Mouse (Mus musculus) inflammation-experienced regulatory T-cells, adult 6 months (primary cell): ENCODE data around the gene Fam104a. TPM values are rescaled to one million over a fixed set of nuclear protein-coding genes. Genes with fewer than 3 reads are reported as not detected.
"Not testable (repeated sequence)": the region's sequence is repeated elsewhere in the genome, so short reads cannot be mapped to it uniquely, and the experiment has no call there.

ENCODE experiments used
- ATAC-seq: one replicate; pipeline ENCODE4 v1.8.0; 2017
- polyA plus RNA-seq, 3 experiments: library from polyadenylated mRNA; unstranded; fragments of 100-300 nt; shearing (Covaris generic); gene quantifications; one replicate each; pipeline ENCODE4 v1.2.1; 2017

Gene Fam104a
- polyA plus RNA-seq, 3 experiments from 2014 or later: 11.5 to 20.2 (median 17.3) TPM

DNA sequence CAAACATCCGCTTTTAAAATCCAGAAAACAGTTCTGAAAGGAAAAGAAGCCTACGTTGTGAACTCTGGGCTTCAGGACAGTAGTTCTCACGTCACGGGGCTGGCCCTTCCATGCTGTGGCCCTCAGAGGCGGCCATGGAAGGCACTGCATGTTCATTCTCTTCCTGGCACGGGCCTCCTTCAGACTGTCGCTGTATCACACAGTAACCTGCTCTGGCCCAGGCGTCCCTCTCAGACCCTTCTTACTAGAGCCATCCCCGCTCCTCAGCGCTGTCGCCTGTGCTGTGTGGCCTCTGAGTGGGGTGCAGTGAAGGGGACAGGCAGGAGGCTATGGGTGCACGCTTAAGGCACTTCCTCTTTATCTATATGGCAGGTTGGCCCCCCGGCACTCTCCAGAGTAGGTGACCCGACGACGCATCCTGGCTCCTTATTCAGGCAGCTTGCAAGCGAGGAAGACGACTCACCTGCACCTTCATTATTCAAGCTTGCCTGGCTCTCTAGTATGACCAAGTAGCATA lies 22.1 kb downstream of the Fam104a start:
- no peak for ATAC-seq

DNA sequence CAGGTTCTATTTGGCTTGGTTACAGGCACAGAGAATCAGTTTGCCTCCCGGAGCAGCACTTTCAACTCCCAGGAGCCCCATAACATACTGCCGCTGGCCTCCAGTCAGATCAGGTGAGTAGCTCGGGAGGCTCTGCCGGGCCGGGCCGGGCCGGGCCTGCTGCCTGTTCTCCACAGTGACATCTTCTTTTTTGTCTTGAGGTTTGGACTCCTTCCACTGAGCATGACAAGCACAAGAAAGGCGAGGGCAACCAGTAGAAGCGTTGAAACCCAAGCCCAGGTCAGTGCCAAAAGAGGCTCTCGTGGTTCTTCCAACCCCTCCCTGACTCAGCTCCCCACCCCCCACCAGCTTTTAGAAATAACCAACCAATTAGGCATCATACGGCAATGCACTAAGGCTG lies 23.0 kb downstream of the Fam104a start:
- no peak for ATAC-seq

DNA sequence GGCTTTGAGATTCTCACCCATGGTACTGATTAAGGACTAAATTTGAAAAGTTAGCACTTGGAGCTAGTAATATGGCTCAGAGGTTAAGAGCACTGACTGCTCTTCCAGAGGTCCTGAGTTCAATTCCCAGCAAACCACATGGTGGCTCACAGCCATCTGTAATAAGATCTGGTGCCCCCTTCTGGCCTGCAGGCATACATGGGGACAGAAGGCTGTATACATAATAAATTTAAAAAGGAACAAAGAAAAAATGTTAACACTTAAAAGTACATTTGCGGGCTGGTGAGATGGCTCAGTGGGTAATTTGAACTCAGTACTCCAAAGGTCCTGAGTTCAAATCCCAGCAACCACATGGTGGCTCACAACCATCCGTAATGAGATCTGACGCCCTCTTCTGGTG lies 23.7 kb downstream of the Fam104a start:
- ATAC-seq: not testable (repeated sequence)

GRCm38 (mm10) chr11:113658763-113659162 lies 25.2 kb downstream of the Fam104a start:
- ATAC-seq: peak; percentile 62

- no peak for ATAC-seq
These were observed 25.6 kb downstream of the Fam104a start for GRCm38 (mm10) chr11:113658319-113658718.

DNA sequence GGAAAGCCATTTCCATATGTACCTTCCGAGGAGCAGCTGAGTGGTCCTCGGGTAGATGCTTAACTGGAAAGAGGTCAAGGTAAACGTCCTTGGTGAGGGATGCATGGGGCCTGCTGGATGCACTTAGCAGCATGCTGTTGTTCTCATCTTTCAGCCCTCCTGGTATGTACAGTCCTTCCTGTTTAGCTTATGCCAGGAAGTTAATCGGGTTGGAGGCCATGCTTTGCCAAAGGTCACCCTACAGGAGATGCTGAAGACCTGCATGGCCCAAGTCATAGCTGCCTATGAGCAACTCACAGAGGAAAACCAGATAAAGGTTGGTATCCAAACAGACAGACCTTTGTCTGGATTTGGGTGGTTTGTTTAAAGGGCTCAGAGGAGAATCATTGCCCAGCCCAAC lies 26.7 kb downstream of the Fam104a start:
- no peak for ATAC-seq

- no peak for ATAC-seq
These were observed 27.4 kb downstream of the Fam104a start for GRCm38 (mm10) chr11:113656511-113656932.

DNA sequence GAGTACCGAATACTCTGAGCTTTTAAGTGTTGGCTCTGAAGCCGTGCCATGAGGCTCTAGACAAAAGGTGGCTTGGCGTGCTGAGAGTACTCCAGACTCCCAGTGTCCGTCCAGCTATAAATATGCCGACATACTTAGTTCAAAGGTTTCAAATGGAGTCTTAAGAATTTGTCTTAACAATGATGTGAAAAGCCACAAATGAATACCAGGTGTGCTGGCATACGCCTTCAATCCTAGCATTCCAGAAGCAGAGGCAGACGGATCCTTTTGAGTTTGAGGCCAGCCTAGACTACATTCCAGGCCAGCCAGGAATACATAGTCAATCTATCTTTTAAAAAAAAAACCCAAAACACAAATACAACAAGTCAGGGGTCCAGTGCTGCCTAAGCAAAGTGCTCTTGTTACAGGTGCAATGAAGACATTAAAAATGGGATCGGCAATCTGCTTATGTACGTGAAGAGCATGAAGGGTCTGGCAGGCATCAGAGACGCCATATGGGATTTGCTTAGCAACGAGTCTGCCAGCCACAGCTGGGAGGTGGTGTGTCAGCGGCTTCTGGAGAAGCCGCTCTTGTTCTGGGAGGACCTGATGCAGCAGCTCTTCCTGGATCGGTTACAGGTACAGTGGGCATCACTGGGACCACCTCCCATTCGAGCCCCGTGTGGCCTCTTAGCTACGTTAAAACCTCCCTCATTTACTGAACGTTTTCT lies 29.2 kb downstream of the Fam104a start:
- no peak for ATAC-seq

DNA sequence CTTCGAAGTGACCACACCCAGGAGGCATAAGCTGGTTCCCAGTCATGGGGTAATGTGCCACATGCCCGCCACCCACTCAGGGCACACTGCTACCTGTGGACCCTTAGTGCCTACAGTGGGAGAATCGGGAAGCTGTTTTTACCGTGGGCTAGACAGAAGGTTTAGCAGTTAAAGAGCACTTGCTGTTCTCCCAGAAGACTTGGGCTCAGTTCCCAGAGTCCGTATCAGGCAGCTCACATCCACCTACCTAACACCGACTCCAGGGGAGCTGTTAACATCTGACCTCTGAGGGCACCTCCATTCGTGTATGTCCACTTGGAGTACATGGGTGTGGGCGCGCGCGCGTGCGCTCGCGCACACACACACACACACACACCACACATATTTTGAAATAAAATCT lies 29.9 kb downstream of the Fam104a start:
- no peak for ATAC-seq

- no peak for ATAC-seq
These were observed 31.4 kb downstream of the Fam104a start for GRCm38 (mm10) chr11:113652516-113652915.

- no peak for ATAC-seq
These were observed 32.1 kb downstream of the Fam104a start for GRCm38 (mm10) chr11:113651907-113652273.

GRCm38 (mm10) chr11:113651206-113651906 lies 32.6 kb downstream of the Fam104a start:
- ATAC-seq: no peak

DNA sequence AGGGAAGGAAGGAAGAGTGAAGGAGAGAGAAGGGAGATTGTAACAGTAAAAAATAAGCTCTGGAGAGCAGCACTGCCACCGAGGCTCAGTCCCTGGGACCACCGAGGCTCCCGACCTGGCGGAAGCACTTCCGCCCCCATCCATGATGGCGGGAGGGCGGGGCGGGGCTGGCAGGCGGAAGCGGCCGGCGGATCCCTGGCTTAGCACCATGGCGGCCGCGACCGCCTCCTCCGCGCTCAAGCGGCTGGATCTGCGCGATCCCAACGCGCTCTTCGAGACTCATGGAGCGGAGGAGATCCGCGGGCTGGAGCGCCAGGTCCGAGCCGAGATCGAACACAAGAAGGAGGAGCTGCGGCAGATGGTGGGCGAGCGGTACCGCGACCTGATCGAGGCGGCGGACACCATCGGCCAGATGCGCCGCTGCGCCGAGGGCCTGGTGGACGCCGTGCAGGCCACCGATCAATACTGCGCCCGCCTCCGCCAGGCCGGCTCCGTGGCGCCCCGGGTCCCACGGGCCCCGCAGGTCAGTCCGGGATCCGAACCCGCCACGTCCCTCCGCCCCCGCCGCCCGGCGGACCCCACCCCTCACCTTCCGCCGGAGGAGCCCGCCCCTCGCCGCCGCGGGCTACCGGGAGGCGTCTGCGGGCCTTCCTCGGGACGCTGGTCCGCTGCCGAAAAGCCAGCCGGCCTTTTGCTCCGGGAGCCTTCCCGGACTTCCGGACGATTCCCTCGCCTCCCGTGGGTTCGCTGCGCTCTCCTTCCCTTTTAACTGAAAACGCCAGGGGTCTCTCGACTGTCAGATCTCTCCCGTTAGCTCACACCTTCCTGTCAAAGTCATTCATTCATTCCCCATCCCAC lies 34.4 kb downstream of the Fam104a start, which contains the start of gene Slc39a11:
Gene Slc39a11 (minus strand): TSS at position 727 of the 858 bp plus-strand sequence.
- ATAC-seq: peak; percentile 73

GRCm38 (mm10) chr11:113648690-113649352 lies 35.1 kb downstream of the Fam104a start, which contains the start of gene Cog1:
Cog1 (plus strand) TSS chr11:113649169.
- peak; percentile 31 for ATAC-seq

DNA sequence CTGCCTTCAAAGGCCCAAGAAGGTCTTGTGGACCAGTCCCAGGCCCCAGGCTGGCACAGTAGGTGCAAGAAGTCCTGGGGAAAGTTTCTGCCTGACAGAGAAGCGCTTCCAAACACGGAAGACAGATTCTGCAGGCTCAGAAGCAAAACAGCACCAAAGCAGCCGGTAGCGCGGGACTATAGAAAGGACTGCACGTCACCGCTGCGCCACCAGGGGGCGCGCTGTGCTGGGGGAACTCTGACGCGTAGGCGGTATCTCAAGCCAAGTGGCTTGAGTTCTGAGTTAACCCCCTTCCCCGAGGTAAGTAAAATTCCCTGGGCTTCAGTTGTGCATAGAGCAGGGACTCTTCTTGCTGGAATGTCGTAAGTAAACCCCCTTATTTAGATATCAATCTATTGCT lies 35.8 kb downstream of the Fam104a start:
- peak; percentile 74 for ATAC-seq

- ATAC-seq: no peak
These were observed 38.8 kb downstream of the Fam104a start for GRCm38 (mm10) chr11:113645181-113645580.

DNA sequence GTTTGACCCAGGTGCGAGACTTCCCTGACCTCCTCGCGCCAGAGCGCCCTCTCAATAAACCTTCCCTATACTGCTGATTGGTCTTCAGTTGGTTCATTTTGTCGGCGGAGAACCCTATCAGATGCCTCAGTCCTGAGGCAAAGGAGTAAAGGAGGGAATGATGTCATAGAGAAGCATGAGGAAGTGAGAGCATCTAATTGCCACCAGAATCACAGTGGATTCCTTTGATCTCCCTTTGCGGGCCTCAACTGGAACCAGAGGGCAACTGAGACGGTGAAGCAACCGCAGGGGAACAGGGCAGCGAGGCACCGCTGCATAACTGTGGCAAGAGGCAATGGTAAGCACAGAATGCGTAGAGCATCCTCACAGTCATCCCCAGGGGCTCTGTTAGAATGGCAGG lies 45.3 kb downstream of the Fam104a start:
- ATAC-seq: no peak

DNA sequence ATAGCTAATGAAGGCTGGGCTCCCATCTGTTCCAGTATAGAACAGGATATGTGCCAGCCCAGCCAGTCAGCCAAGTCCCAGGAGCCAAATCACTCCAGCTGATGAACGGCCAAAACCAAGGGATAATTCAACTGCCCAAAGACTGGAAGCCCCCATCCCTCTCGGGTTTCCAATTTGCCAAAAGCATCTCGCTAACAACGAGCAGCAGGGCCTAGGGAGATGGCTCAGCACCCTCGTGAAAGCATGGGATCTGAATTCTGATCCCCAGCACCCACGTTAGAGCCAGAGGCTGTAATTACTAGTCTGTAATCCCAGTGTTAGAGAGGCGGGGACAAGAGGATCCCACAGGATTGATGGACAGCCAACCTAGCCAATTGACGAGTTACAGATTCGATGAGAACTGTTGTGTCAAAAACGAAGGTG lies 49.2 kb downstream of the Fam104a start:
- no peak for ATAC-seq

DNA sequence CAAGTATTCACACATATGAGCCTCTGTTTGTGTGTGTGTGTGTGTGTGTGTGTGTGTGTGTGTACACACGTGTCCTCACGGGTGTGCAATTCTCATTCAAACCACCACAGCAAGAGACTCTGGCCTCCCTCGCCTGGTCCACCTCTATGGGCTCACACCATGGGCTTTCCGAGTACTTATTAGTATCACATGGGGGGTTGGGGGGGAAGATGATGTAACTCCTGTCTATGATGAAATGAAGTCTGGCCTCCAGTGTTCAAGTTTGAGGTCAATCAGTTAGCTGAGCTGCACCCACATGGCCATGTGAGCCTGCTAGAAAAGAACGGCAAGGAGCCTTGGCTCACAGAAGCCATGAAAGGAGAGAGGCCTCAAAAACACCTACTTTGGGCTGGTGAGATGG lies 50.6 kb downstream of the Fam104a start:
- ATAC-seq: no peak

- no peak for ATAC-seq
These were observed 51.7 kb downstream of the Fam104a start for GRCm38 (mm10) chr11:113632303-113632702.

GRCm38 (mm10) chr11:113631862-113632261 lies 52.1 kb downstream of the Fam104a start:
- ATAC-seq: no peak

GRCm38 (mm10) chr11:113631302-113631701 lies 52.7 kb downstream of the Fam104a start:
- no peak for ATAC-seq
